Mouse (Mus musculus) MEL-GATA-1-ER (cell line): ENCODE measurements at regions not wholly inside any gene's neighbourhood (a gene's known extent, or its start where the extent isn't known, plus 50 kb on each side); places are given as distances from the start of the nearest gene placed in this dataset.

ENCODE experiments used
- DNase-seq: peaks from one replicate; pipeline ENCODE4 v3.0.0-alpha.2; 2012; ENCODE audit warnings: low read depth; ENCODE audit errors: extremely low read depth

DNA sequence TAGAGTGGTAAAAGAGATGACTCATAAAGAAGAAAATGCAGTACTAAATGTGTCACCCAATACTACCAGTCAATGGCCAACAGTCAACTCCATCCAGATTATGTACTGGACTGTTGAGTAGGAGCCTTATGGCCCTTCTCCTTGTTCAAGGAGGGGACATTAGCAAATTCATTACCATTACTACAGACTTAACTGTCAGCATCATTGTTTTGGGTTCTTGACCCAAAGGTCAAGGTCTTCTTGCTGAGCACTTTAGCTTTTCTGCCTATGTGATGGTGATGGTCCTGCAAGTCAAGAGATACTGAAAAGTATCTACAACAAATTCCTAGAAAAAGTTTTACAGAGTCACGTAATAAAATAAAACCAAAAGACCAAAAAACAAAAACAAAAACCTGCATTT, 1251.4 kb downstream of the Gm37988 start:
- no peak for DNase-seq

DNA sequence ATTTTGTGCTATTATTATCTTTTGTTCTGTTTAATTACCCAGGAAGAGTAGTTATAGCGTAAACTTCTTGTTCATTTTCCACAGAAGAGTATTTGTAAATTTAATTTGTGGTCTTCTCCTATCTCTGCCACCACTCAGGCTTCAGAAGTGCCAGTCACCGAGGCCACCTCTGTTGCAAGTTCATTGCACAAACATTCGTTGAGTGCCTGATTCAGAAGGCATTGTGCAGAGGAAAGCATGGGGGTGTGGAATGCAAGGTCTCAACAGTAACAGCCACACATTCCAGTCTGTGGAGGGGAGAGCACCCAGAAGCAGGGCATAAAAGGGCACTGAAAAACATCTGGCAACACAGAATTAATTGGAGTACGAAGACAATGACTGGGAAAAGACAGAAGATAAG, 1268.9 kb downstream of the Gm37988 start:
- no peak for DNase-seq

GRCm38 (mm10) chr1:6081876-6082275, 1274.2 kb downstream of the Gm37988 start:
- DNase-seq, result no peak

DNA sequence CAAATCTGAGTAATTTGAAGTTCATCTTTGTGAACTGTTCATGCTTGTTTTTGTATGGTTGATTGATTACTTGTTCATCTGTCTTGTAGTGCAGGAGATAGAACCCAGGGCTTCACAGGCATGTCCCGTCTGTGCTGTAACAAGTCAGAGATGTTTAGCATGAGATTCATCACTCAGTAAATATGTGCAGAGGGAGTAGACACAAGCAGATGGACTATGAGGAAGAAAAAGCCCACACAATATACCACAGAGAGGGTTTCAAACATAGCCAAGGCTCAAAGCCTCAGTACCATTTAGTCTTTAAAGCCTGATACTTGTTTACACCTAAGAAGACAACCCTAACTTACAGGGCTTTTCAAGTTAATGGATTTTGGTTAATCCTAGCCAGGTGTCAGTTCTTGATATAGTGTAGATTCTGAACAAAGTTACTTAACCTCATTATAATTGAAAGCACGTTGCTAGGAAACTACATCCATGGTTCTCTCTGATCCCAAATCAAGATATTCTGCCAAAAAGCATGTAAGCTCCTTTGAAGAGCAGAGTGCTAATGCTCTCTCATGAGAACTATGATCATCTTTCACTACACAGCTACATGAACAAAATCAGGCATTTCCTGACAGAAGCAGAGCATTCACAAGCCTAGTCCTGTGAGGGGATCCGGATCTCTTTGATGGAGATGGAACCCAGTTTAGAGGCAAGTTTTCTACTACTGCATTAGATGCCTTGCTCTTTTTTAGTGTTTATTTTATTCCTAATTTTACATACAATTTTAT, 1286.7 kb downstream of the Gm37988 start:
- no peak for DNase-seq

DNA sequence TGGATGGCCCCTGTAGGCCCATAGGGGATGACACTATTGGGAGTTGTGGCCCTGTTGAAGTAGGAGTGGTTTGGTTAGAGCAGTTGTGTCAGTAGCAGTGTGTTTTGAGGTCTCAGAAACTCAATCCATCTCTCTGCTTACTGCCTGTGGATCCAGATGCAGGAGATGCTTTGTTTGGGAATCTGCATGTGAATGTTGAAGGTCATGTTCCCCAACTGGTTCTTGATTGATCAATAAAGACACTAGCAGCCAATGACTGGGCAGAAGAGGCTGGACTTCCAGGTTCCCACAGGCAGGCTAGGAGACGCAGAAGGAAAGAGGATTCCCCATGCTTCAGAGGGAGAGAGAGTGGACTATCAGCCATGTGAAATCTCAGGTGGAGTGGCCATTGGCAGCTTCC, 1309.9 kb downstream of the Gm37988 start:
- no peak for DNase-seq

DNA sequence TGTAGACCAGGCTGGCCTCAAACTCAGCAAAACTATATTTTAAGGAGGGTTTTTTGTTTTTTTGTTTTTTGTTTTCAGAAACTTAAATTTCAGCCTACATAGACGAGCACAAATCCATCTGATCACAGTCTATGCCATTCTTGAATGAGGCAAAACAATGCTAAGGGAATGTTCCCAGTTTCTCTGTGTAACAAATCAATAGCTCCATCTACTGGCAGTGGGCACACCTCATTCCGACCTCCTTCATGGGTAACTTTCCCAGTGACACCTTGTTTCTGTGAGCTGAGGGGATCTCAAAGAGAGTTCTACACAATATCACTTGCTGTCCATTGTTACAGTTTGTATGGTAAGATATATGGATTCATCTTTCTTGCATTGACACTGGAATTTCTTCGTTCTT, 1327.4 kb downstream of the Gm37988 start:
- no peak for DNase-seq

DNA sequence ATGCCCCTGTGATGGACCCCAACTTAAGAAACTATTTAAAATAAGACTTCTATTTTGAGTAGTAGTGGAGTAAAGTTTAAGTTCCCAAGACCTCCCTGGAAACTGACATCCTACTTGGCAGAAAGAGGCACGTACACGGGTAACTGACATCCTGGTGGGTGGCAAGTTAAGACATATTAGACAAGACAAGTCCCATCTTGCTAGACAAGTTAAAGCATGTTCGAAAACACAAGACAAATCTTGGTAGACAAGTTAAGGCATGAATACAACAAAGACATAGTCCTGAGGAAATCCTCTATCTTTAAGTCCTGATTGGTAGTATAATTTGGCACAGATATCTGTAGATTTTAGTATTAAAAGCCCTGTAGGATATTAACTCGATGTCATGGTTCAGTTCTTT, 1332.6 kb downstream of the Gm37988 start:
- DNase-seq, result no peak

- DNase-seq, result no peak
These were observed 1335.1 kb downstream of the Gm37988 start for GRCm38 (mm10) chr1:6142816-6143215.

- no peak for DNase-seq
These were observed 1336.2 kb downstream of the Gm37988 start for GRCm38 (mm10) chr1:6143891-6144290.

- DNase-seq, result peak; percentile 9
These were observed 1344.7 kb downstream of the Gm37988 start for GRCm38 (mm10) chr1:6152436-6152835.
